Mouse (Mus musculus) colon, adult 2 months (tissue): ENCODE measurements around the gene Tmod1. TPM values are rescaled to one million over a fixed set of nuclear protein-coding genes. Genes with fewer than 3 reads are reported as not detected.

Source experiments
- polyA plus RNA-seq: library from polyadenylated mRNA; depleted of rRNA; stranded (reverse); fragments of >200 nt; gene quantifications from 2 replicates; pipeline ENCODE4 v1.2.3, GENCODE M21; 2012; rRNA removed

Tmod1 gene
- 1.6 and 2.0 TPM in 2 replicates for polyA plus RNA-seq

GRCm38 (mm10) chr4:46038892-46039751 lies at the start of gene Tmod1:
TSS of gene Tmod1 (plus strand) at chr4:46038935.

GRCm38 (mm10) chr4:46138287-46139222 lies 99.8 kb downstream of the Tmod1 start, which contains the start of the genes Ncbp1 and Tstd2:
TSS of gene Ncbp1 (plus strand) at chr4:46138613.
TSS of gene Tstd2 (minus strand) at chr4:46138694.

Other genes with a start within 250 kb of the Tmod1 start
- gene Aldh1b1, start 239.9 kb upstream of the Tmod1 start, polyA plus RNA-seq, result 118 and 134 TPM in 2 replicates
- gene Igfbpl1, start 212.0 kb upstream of the Tmod1 start, polyA plus RNA-seq, result 0.08 and 0.10 TPM in 2 replicates
- gene Stra6l, start 190.3 kb upstream of the Tmod1 start, polyA plus RNA-seq, result 9.4 and 14.2 TPM in 2 replicates
- not detected in 2 replicates for gene Ccdc180, start 148.6 kb upstream of the Tmod1 start, polyA plus RNA-seq
- 12.0 and 12.1 TPM in 2 replicates for gene Tdrd7, start 73.6 kb upstream of the Tmod1 start, polyA plus RNA-seq
- gene Ncbp1, start 99.7 kb downstream of the Tmod1 start, polyA plus RNA-seq, result 11.5 and 12.7 TPM in 2 replicates
- 11.0 and 11.6 TPM in 2 replicates for gene Tstd2, start 99.8 kb downstream of the Tmod1 start, polyA plus RNA-seq
- 21.7 and 31.9 TPM in 2 replicates for gene Xpa, start 157.4 kb downstream of the Tmod1 start, polyA plus RNA-seq